Mouse (Mus musculus) T-helper 1 cell (primary cell): ENCODE data around the gene Hist1h2an.
"Not testable (repeated sequence)": the region's sequence is repeated elsewhere in the genome, so short reads cannot be mapped to it uniquely, and the experiment has no call there.

Experiments
- in situ Hi-C: fragments of 300-600 bp; cut with MboI, MseI; formaldehyde crosslinking; loops from one replicate; pipeline ENCODE4 v1.15.1; 2025; ENCODE audit warnings: high pct_unique_total_duplicates

The Hist1h2an gene

DNA sequence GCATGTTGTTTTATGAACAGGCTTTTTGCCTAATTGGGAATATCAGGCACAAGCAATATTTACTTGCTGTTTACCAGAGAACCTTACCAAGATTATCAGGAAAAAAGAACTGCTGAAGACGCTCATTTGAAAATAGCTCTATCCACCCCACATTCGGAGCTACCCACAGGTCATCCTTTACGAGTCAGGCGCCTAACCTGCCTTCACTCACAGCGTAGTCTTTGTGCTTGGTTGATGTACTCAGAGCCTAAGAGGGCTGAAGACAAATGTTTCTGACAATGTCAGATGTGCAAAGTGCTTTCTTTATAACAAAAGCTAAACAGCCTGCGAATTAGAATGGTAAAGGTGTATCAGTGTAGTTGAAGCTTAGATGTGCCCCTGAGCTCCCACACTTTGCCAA lies 2.7 kb downstream of the Hist1h2an start:
- in situ Hi-C loops, result loop anchor here (5.0 to 25.0 kb wide), 2 partner anchors 47 to 1978 kb away; partner anchors contain the start of genes Hist1h1a, Hist1h2ab, Hist1h3a and Hist1h3b

DNA sequence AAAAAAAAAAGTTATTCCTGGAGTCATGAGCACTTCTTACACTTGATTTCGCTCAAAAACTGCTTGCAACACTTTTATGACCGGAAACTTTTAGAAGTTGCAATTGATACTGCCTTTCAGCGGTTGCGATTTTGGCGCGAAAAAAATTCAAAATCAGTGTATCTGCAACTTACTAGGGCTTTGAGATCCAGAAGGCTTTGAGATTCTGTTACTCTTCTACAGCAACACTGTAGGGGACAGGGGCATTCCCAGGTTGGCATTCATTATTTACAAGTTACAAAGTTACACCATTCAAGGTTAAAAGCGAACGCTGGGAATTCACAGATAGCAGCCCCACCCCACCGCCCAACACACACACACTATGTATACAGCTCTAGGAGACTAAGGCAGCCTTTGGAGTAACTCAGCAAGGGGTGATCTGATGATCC lies 3.3 kb downstream of the Hist1h2an start:
- in situ Hi-C loops, result loop anchor here (5.0 to 25.0 kb wide), 2 partner anchors 46 to 1979 kb away; partner anchors contain the start of genes Hist1h1a, Hist1h2ab, Hist1h3a and Hist1h3b

GRCm38 (mm10) chr13:21783255-21783617 lies 3.8 kb downstream of the Hist1h2an start, which contains the start of gene Hist1h3i:
Gene Hist1h3i (minus strand): TSS chr13:21783370.
- in situ Hi-C loops, result loop anchor here (5.0 to 25.0 kb wide), 2 partner anchors 46 to 1979 kb away; partner anchors contain the start of genes Hist1h1a, Hist1h2ab, Hist1h3a and Hist1h3b

GRCm38 (mm10) chr13:21782361-21783254 lies 4.4 kb downstream of the Hist1h2an start:
- in situ Hi-C loops, result loop anchor here (5.0 to 25.0 kb wide), 2 partner anchors 45 to 1980 kb away; partner anchors contain the start of genes Hist1h1a, Hist1h2ab, Hist1h3a and Hist1h3b

- in situ Hi-C loops, result loop anchor here (5.0 to 25.0 kb wide), 2 partner anchors 44 to 1981 kb away; partner anchors contain the start of genes Hist1h1a, Hist1h2ab, Hist1h3a and Hist1h3b
Measured at GRCm38 (mm10) chr13:21781639-21782038, 5.4 kb downstream of the Hist1h2an start.

DNA sequence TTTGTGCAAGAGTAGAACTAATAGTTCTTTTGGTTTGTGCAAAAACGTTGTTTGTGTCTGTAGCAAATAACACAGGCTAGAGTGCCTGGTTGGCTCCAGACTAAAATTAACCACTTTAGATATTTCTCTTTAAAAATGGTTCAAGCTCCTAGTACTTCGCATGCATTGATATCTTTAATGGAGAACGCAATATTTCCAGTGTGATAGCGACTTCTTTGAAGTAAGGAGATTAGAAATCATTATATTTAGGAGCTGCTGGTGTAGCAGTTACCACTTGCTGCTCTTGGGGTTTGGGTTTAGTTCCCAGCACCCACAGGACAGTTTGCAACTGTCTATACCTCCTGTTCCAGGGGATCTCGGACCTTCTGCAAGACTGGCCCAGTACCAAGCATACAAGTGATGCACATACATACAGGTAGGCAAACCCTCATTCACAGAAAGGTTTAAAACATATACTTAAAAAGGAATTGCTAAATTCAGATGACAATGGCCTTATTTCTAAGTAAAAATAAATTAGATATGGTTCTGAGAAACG lies 5.9 kb downstream of the Hist1h2an start:
- in situ Hi-C loops, result loop anchor here (5.0 to 25.0 kb wide), 2 partner anchors 44 to 1981 kb away; partner anchors contain the start of genes Hist1h1a, Hist1h2ab, Hist1h3a and Hist1h3b

DNA sequence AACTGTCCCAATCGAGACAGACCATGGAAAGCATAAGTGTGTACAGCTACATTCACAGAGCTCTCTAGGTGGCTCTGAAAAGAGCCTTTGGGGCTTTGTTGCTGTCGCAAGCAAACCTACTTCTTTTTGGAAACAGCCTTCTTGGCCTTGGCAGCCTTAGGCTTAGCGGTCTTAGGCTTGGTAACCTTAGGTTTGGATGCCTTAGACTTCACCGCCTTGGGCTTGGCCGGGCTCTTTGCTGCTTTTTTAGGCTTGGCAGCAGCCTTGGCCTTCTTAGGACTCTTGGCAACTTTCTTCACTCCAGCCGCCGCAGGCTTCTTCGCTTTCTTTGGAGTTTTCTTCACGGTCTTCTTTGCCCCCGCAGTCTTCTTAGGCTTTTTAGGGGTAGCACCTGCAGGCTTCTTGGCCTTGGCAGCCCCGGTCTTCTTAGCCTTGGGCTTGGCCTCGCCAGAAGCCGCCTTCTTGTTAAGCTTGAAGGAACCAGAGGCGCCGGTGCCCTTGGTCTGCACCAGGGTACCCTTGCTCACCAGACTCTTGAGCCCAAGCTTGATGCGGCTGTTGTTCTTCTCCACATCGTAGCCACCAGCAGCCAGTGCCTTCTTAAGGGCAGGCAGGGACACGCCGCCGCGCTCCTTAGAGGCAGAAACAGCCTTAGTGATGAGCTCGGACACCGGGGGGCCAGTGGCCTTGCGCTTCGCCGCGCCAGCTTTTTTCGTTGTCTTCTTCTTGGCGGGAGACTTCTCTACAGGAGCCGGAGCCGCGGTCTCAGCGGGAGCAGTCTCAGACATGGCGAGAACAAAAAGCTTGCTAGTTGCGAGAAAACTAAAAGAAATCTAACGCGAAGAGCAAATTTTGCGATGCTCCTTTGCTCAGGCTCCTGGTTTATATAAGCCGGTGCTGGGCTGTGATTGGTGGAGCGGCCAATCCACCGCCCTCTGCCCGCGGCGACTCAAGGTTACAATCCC lies 7.0 kb downstream of the Hist1h2an start, which contains the start of gene Hist1h1b:
Hist1h1b (minus strand) TSS at position 859 of the 965 bp plus-strand sequence.
- in situ Hi-C loops, result loop anchor here (5.0 to 25.0 kb wide), 2 partner anchors 43 to 1982 kb away; partner anchors contain the start of genes Hist1h1a, Hist1h2ab, Hist1h3a and Hist1h3b

GRCm38 (mm10) chr13:21778814-21779766 lies 7.9 kb downstream of the Hist1h2an start:
- in situ Hi-C loops, result loop anchor here (25.0 kb wide), 1 partner anchor 1983 kb away; the partner anchor contains the start of genes Hist1h1a, Hist1h2ab, Hist1h3a and Hist1h3b

- in situ Hi-C loops, result no loop called here
Measured at GRCm38 (mm10) chr13:21755707-21756106, 31.3 kb downstream of the Hist1h2an start.

DNA sequence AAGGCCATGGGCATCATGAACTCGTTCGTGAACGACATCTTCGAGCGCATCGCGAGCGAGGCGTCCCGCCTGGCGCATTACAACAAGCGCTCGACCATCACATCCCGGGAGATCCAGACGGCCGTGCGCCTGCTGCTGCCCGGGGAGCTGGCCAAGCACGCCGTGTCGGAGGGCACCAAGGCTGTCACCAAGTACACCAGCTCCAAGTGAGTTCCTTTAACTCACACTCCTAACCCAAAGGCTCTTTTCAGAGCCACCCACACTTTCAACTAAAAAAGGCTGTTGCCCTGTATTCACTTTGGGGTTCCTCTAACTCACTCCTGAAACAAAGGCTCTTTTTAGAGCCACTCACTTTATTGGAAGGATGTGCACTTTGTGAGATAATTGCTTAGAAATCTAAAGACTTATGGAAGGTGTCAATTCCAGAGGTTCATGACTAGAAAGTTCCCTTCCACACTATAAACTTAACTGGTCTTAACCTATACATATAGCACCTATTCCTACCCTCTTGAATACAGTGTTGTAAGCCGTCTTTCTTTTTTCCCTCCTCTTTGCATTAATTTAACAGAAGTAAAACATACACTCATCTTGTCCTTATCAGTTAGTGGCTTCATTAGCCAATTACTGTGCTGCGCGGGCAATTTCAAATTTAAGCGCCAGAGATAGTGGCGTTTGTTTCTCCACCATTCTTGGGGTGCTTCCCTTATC lies 32.6 kb downstream of the Hist1h2an start:
- in situ Hi-C loops, result not testable (repeated sequence)

DNA sequence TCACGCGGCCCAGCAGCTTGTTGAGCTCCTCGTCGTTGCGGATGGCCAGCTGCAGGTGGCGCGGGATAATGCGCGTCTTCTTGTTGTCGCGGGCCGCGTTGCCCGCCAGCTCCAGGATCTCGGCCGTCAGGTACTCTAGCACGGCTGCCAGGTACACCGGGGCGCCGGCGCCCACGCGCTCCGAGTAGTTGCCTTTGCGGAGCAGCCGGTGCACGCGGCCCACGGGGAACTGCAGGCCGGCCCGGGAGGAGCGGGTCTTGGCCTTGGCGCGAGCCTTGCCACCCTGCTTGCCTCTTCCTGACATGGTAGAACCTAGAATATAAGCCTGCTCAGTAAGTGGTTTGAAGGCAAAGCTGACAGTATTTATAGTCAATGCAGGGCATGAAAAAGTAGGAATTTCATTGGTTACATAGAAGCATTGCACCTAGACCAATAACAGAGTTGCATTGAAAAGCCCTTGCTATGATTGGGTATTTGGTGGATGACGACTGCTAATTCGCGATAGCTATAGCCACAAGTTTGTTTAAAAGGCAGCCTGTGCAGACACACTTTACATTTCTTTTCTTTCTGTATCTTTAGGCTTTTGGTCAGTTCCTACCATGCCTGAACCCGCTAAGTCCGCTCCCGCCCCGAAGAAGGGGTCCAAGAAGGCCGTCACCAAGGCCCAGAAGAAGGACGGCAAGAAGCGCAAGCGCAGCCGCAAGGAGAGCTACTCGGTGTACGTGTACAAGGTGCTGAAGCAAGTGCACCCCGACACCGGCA lies 33.3 kb downstream of the Hist1h2an start, which contains the start of the genes Hist1h2ak and Hist1h2bn:
Hist1h2ak (minus strand) TSS at position 304 of the 762 bp plus-strand sequence.
Hist1h2bn (plus strand) TSS at position 600 of the 762 bp plus-strand sequence.
- in situ Hi-C loops, result not testable (repeated sequence)

DNA sequence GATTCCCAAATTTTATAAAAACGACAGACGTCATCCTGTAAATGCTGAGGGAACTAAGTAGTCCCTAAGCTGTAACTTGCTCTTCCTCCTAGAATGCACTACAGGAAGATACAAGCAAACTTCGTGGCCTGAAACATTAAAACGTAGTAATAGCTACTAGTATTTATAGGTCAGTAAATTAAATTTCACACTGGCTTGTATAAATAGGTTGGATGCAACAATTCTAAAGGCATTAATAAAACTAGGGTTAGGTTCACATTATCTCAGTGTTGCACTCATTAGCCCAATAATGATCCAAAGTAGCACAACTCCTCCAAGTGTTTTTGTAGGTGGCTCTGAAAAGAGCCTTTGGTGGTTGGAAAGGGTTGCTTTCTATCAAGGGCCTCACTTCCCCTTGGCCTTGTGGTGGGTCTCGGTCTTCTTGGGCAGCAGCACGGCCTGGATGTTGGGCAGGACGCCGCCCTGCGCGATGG lies 33.9 kb downstream of the Hist1h2an start:
- in situ Hi-C loops, result no loop called here

GRCm38 (mm10) chr13:21752356-21752755 lies 34.7 kb downstream of the Hist1h2an start:
- in situ Hi-C loops, result no loop called here

DNA sequence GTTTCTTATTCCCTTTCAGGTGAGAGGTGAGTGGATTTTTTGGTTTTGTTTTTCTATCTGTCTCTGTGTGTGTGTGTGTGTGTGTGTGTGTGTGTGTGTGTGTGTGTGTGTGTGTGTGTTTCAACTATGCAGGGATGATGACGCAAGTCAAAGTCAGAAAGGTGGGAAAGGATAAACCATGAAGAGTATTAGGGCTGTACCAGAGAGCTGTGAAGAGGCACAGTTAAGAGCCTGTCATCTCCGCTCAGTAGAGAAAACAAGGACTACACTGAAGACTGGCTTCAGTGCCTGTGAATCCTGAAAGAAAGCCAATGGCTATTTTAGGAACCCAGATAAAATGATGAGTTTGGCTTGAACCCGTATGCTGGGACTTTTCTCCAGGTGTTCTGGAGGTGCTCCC lies 35.2 kb downstream of the Hist1h2an start:
- in situ Hi-C loops, result no loop called here

DNA sequence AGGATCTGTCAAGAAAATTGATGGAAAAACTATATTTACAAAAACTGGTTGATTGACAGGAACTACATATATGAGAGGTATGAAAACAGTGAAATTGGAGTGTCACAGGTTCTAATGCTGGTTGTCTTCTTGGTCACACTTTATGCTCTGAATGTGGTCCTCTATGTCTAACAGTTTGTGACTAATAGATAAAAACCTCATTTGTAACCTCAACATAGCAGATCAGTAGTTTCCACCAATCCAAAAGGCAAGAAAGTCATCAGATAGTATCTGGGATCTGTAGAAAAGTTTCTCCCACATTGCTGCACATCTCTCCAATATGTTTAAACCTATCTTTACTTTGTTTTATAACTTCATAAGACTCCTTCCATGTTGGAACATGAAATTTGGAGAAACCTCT lies 35.6 kb downstream of the Hist1h2an start:
- in situ Hi-C loops, result no loop called here

DNA sequence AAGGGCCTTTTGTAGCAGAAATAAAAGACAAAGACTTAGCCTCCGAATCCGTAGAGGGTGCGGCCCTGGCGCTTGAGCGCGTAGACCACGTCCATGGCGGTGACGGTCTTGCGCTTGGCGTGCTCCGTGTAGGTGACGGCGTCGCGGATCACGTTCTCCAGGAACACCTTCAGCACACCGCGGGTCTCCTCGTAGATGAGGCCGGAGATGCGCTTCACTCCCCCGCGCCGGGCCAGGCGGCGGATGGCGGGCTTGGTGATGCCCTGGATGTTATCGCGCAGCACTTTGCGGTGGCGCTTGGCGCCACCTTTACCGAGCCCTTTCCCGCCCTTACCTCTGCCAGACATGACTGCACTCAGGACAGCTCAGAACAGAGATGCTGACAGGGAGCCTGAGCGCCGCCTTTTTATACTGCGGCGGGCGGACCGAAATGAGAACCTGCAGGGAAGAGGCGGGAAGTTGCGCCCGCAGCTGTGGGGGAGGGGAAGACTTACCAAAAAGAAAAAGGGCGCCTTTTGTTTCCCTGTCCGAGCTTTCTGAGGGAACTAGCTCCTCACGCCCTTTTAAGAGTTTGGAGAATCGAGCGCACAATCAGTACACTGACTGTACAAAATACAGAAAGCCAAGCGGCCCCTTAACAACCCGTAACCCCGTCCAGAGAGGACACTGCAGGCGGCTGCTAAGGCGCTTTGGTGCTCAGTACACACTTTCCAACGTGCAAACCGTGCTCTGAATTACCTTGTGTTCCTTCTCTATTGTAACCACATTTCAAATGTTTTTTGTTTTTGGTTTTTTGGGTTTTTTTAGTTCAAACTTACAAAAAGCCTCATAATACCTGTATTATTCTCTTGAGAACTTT lies 36.6 kb downstream of the Hist1h2an start, which contains the start of gene Hist1h4k:
Hist1h4k (minus strand) TSS at position 347 of the 859 bp plus-strand sequence.
- in situ Hi-C loops, result not testable (repeated sequence)
